Mouse (Mus musculus): ENCODE data around the gene Zkscan7. TPM values are rescaled to one million over a fixed set of nuclear protein-coding genes. Genes with fewer than 3 reads are reported as not detected.

The Zkscan7 gene
- polyA plus RNA-seq, 1 experiment, result 4.0 TPM

- no peak for TF ChIP-seq POLR2A (IDR thresholded peaks at IDR 0.05; ENCODE audit: borderline replicate concordance, extremely low read depth, low read depth, low read length)
- no peak for TF ChIP-seq CTCF (IDR thresholded peaks at IDR 0.05; ENCODE audit: insufficient read depth, low read length)
- 96% methylated on average over 4 of the region's 4 CpGs for WGBS
- no peak overlapping the region for H3K4me3 ChIP-seq (replicated peaks; ENCODE audit: extremely low read depth, low read depth, low read length)
- no peak for DNase-seq
- no peaks in the 10 kb centered on the region for H3K4me1 ChIP-seq (ENCODE audit: control insufficient read depth, insufficient read depth, low read length)
These were observed 29.9 kb upstream of the Zkscan7 start for GRCm38 (mm10) chr9:122855617-122856016.

- Histone ChIP-seq H3K4me1 (ENCODE audit: control insufficient read depth, insufficient read depth, low read length) (no peaks in the 10 kb centered on the region), H3K4me3 (replicated peaks; ENCODE audit: extremely low read depth, low read depth, low read length) (no peak overlapping the region)
- TF ChIP-seq CTCF (IDR thresholded peaks at IDR 0.05; ENCODE audit: insufficient read depth, low read length), result no peak
- TF ChIP-seq POLR2A (IDR thresholded peaks at IDR 0.05; ENCODE audit: borderline replicate concordance, extremely low read depth, low read depth, low read length), result no peak
- WGBS, result 97% methylated on average over 3 of the region's 3 CpGs
- DNase-seq, result no peak
These were observed 28.8 kb upstream of the Zkscan7 start for GRCm38 (mm10) chr9:122856716-122857115.

GRCm38 (mm10) chr9:122860752-122861151 is 24.7 kb upstream of the Zkscan7 start:
- no peak for TF ChIP-seq CTCF (IDR thresholded peaks at IDR 0.05; ENCODE audit: insufficient read depth, low read length)
- TF ChIP-seq POLR2A (IDR thresholded peaks at IDR 0.05; ENCODE audit: borderline replicate concordance, extremely low read depth, low read depth, low read length), result no peak
- Histone ChIP-seq H3K4me3 (replicated peaks; ENCODE audit: extremely low read depth, low read depth, low read length) (no peak overlapping the region), H3K4me1 (ENCODE audit: control insufficient read depth, insufficient read depth, low read length) (peaks cover 8% of the 10 kb centered on the region)
- no peak for DNase-seq

GRCm38 (mm10) chr9:122863731-122864130 is 21.8 kb upstream of the Zkscan7 start:
- WGBS, result 56% methylated on average over 2 of the region's 2 CpGs
- TF ChIP-seq POLR2A (IDR thresholded peaks at IDR 0.05; ENCODE audit: borderline replicate concordance, extremely low read depth, low read depth, low read length), result no peak
- TF ChIP-seq CTCF (IDR thresholded peaks at IDR 0.05; ENCODE audit: insufficient read depth, low read length), result no peak
- peaks cover 8% of the 10 kb centered on the region for H3K4me1 ChIP-seq (ENCODE audit: control insufficient read depth, insufficient read depth, low read length)
- no peak for DNase-seq
- H3K4me3 ChIP-seq (replicated peaks; ENCODE audit: extremely low read depth, low read depth, low read length), result no peak overlapping the region

DNA sequence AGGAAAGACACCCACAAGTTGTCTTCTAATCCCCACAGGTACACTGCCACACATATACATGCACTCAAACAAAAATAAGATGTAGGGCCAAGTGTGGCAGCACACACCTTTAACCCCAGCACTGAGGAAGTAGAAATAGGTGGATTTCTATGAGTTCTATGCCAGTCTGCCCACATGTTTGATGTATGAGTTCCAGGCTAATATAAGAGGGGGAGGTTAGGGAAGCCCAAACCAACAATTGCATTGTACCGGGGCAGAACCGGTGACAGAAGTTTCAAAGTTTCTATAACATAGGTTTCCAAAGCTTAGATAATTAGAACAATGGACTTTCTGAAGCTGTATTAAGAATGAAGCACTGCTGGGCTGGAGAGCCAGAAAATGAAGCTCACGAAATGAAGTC is 20.6 kb upstream of the Zkscan7 start:
- Histone ChIP-seq H3K4me3 (replicated peaks; ENCODE audit: extremely low read depth, low read depth, low read length) (peak overlapping the region; percentile 31), H3K4me1 (ENCODE audit: control insufficient read depth, insufficient read depth, low read length) (peaks cover 8% of the 10 kb centered on the region)
- DNase-seq, result no peak
- WGBS, result 43% methylated on average over 3 of the region's 3 CpGs
- TF ChIP-seq POLR2A (IDR thresholded peaks at IDR 0.05; ENCODE audit: borderline replicate concordance, extremely low read depth, low read depth, low read length), result no peak
- no peak for TF ChIP-seq CTCF (IDR thresholded peaks at IDR 0.05; ENCODE audit: insufficient read depth, low read length)

DNA sequence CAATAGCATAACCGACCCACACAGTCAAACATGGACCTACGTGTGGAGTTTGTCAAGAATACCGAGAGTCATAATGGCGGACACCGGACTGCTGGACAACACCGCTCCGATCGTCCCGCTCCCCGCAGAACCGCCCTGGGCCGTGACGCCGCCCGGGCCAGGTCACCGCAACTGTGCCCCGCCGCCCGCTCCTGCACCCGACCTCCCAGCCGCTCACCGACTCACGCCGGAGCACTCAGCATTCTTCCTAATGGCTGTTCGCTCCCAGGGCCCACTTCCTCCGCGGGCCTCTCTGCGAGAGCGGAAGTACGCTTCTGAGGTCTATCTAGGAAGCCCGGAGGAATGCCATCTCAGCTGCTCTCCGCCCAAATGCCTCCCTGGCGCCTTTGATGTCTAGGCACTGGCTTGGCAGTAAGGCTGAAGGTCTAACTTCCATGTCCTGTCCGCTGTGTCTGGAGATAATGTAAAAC is 19.8 kb upstream of the Zkscan7 start, which contains the start of gene Zfp445:
Zfp445 (minus strand) TSS at position 310 of the 470 bp plus-strand sequence.
- 1% methylated on average over 34 of the region's 34 CpGs for WGBS
- Histone ChIP-seq H3K4me1 (ENCODE audit: control insufficient read depth, insufficient read depth, low read length) (peaks cover 8% of the 10 kb centered on the region), H3K4me3 (replicated peaks; ENCODE audit: extremely low read depth, low read depth, low read length) (peak within 1 kb of the TSS; percentile 90)
- peak; percentile 77 for DNase-seq
- TF ChIP-seq POLR2A (IDR thresholded peaks at IDR 0.05; ENCODE audit: borderline replicate concordance, extremely low read depth, low read depth, low read length), result peak; percentile 57; the same call in 1 of the 2 replicates
- no peak for TF ChIP-seq CTCF (IDR thresholded peaks at IDR 0.05; ENCODE audit: insufficient read depth, low read length)

GRCm38 (mm10) chr9:122866192-122866591 is 19.3 kb upstream of the Zkscan7 start:
- peak overlapping the region; percentile 90 for H3K4me3 ChIP-seq (replicated peaks; ENCODE audit: extremely low read depth, low read depth, low read length)

GRCm38 (mm10) chr9:122872595-122872994 is 12.9 kb upstream of the Zkscan7 start:
- Histone ChIP-seq H3K4me3 (replicated peaks; ENCODE audit: extremely low read depth, low read depth, low read length) (no peak overlapping the region), H3K4me1 (ENCODE audit: control insufficient read depth, insufficient read depth, low read length) (no peaks in the 10 kb centered on the region)
- TF ChIP-seq CTCF (IDR thresholded peaks at IDR 0.05; ENCODE audit: insufficient read depth, low read length), result no peak
- TF ChIP-seq POLR2A (IDR thresholded peaks at IDR 0.05; ENCODE audit: borderline replicate concordance, extremely low read depth, low read depth, low read length), result no peak
- no peak for DNase-seq
- WGBS, result 80% methylated on average over 4 of the region's 4 CpGs

More at GRCm38 (mm10) chr9:122866192-122866591, 19.3 kb upstream of the Zkscan7 start:
- H3K4me1 ChIP-seq (ENCODE audit: control insufficient read depth, insufficient read depth, low read length), result peaks cover 8% of the 10 kb centered on the region
- no peak for DNase-seq
- 61% methylated on average over 4 of the region's 4 CpGs for WGBS
- TF ChIP-seq POLR2A (IDR thresholded peaks at IDR 0.05; ENCODE audit: borderline replicate concordance, extremely low read depth, low read depth, low read length) (no peak), CTCF (IDR thresholded peaks at IDR 0.05; ENCODE audit: insufficient read depth, low read length) (no peak)

- no peak for DNase-seq
- TF ChIP-seq POLR2A (IDR thresholded peaks at IDR 0.05; ENCODE audit: borderline replicate concordance, extremely low read depth, low read depth, low read length) (no peak), CTCF (IDR thresholded peaks at IDR 0.05; ENCODE audit: insufficient read depth, low read length) (no peak)
- no peak overlapping the region for H3K4me3 ChIP-seq (replicated peaks; ENCODE audit: extremely low read depth, low read depth, low read length)
- WGBS, result 45% methylated on average over 1 of the region's 1 CpGs
- H3K4me1 ChIP-seq (ENCODE audit: control insufficient read depth, insufficient read depth, low read length), result no peaks in the 10 kb centered on the region
These were observed 10.8 kb upstream of the Zkscan7 start for GRCm38 (mm10) chr9:122874653-122875052.

GRCm38 (mm10) chr9:122875145-122875544 is 10.3 kb upstream of the Zkscan7 start:
- TF ChIP-seq CTCF (IDR thresholded peaks at IDR 0.05; ENCODE audit: insufficient read depth, low read length), result no peak
- no peak for TF ChIP-seq POLR2A (IDR thresholded peaks at IDR 0.05; ENCODE audit: borderline replicate concordance, extremely low read depth, low read depth, low read length)
- no peak for DNase-seq
- no peaks in the 10 kb centered on the region for H3K4me1 ChIP-seq (ENCODE audit: control insufficient read depth, insufficient read depth, low read length)
- 84% methylated on average over 2 of the region's 2 CpGs for WGBS
- no peak overlapping the region for H3K4me3 ChIP-seq (replicated peaks; ENCODE audit: extremely low read depth, low read depth, low read length)

Data from lung, adult 2 months (tissue).